Mouse (Mus musculus): ENCODE data around the gene Rxrb. TPM values are rescaled to one million over a fixed set of nuclear protein-coding genes. Genes with fewer than 3 reads are reported as not detected.

Gene Rxrb
- total RNA-seq, 2 experiments from 2014 or later, result 74.8 to 78.7 TPM

Small RNAs within 50 kb of the gene (microRNA-seq; reads per million reads assigned to microRNA genes)
- gene Mir219a-1 (not detected), gene Mir219c (not detected)

Other genes starting within 250 kb of the Rxrb start
- 1 to 10 TPM; 5.2 to 9.1 TPM for gene Angptl4, start 250.0 kb upstream of the Rxrb start, total RNA-seq (2021)
- 10 to 100 TPM; 37.9 to 38.2 TPM for gene Kank3, start 221.3 kb upstream of the Rxrb start, total RNA-seq (2021)
- gene Rps28, start 207.2 kb upstream of the Rxrb start, total RNA-seq (2021), result 100 to 1,000 TPM; 861 to 875 TPM
- gene Ndufa7, start 207.2 kb upstream of the Rxrb start, total RNA-seq (2021), result 100 to 1,000 TPM; 225 to 228 TPM
- 10 to 100 TPM; 24.1 to 26.4 TPM for gene Cd320, start 188.7 kb upstream of the Rxrb start, total RNA-seq (2021)
- gene Gm7029, start 158.0 kb upstream of the Rxrb start, total RNA-seq (2021), result not detected
- 1 to 10 TPM; 3.9 to 7.1 TPM for gene Kifc1, start 141.2 kb upstream of the Rxrb start, total RNA-seq (2021)
- gene Platr17, start 126.7 kb upstream of the Rxrb start, total RNA-seq (2021), result 1 to 10 TPM; 1.2 TPM
- gene Daxx, start 122.4 kb upstream of the Rxrb start, total RNA-seq (2021), result 10 to 100 TPM; 26.5 to 28.1 TPM
- gene Tapbp, start 115.9 kb upstream of the Rxrb start, total RNA-seq (2021), result 10 to 100 TPM; 33.0 to 34.7 TPM
- gene Zbtb22, start 115.9 kb upstream of the Rxrb start, total RNA-seq (2021), result 10 to 100 TPM; 35.0 to 35.8 TPM
- 10 to 100 TPM; 67.1 to 68.4 TPM for gene Rgl2, start 102.3 kb upstream of the Rxrb start, total RNA-seq (2021)
- 10 to 100 TPM; 89.2 to 96.1 TPM for gene Pfdn6, start 91.5 kb upstream of the Rxrb start, total RNA-seq (2021)
- gene Wdr46, start 91.2 kb upstream of the Rxrb start, total RNA-seq (2021), result 10 to 100 TPM; 20.5 to 20.9 TPM
- gene B3galt4, start 80.3 kb upstream of the Rxrb start, total RNA-seq (2021), result 1 to 10 TPM; 5.2 to 9.8 TPM
- gene Vps52, start 76.0 kb upstream of the Rxrb start, total RNA-seq (2021), result 10 to 100 TPM; 71.3 to 77.5 TPM
- gene Rps18, start 75.8 kb upstream of the Rxrb start, total RNA-seq (2021), result 100 to 1,000 TPM; 440 to 443 TPM
- 10 to 100 TPM; 10.6 to 11.8 TPM for gene H2-K1, start 31.5 kb upstream of the Rxrb start, total RNA-seq (2021)
- gene Ring1, start 7.1 kb upstream of the Rxrb start, total RNA-seq (2021), result 10 to 100 TPM; 23.2 to 24.9 TPM
- gene H2-Ke6, start 3.8 kb upstream of the Rxrb start, total RNA-seq (2021), result 10 to 100 TPM; 29.7 to 32.0 TPM
- 100 to 1,000 TPM in 1 of 2 experiments, 10 to 100 TPM in 1; 90.7 to 101 TPM for gene Slc39a7, start 130 bp upstream of the Rxrb start, total RNA-seq (2021)
- 10 to 100 TPM; 12.2 to 14.3 TPM for gene Col11a2, start 7.6 kb downstream of the Rxrb start, total RNA-seq (2021)
- gene H2-Oa, start 60.5 kb downstream of the Rxrb start, total RNA-seq (2021), result under 1 TPM in 1 of 2 experiments, not detected in 1; 0.55 TPM
- 10 to 100 TPM; 26.6 to 27.7 TPM for gene H2-DMa, start 87.7 kb downstream of the Rxrb start, total RNA-seq (2021)
- 100 to 1,000 TPM; 266 to 271 TPM for gene Brd2, start 90.8 kb downstream of the Rxrb start, total RNA-seq (2021)
- gene H2-DMb2, start 111.5 kb downstream of the Rxrb start, total RNA-seq (2021), result 1 to 10 TPM in 1 of 2 experiments, under 1 TPM in 1; 0.99 to 1.4 TPM
- 1 to 10 TPM; 1.2 to 1.8 TPM for gene H2-DMb1, start 121.3 kb downstream of the Rxrb start, total RNA-seq (2021)
- 1 to 10 TPM; 2.7 to 3.3 TPM for gene Tap1, start 155.7 kb downstream of the Rxrb start, total RNA-seq (2021)
- 1 to 10 TPM in 1 of 2 experiments, under 1 TPM in 1; 0.66 to 2.2 TPM for gene Psmb9, start 156.0 kb downstream of the Rxrb start, total RNA-seq (2021)
- gene Psmb8, start 165.9 kb downstream of the Rxrb start, total RNA-seq (2021), result 1 to 10 TPM; 1.7 TPM
- 1 to 10 TPM; 2.6 to 3.0 TPM for gene Tap2, start 171.7 kb downstream of the Rxrb start, total RNA-seq (2021)
- gene H2-Ob, start 207.1 kb downstream of the Rxrb start, total RNA-seq (2021), result under 1 TPM in 1 of 2 experiments, not detected in 1; 0.39 TPM
- 1 to 10 TPM; 1.3 to 1.4 TPM for gene H2-Ab1, start 225.9 kb downstream of the Rxrb start, total RNA-seq (2021)

All from left cerebral cortex, postnatal 10 days (tissue).